Mouse (Mus musculus) heart, adult 11 months (tissue): ENCODE measurements at regions not wholly inside any gene's neighbourhood (a gene's known extent, or its start where the extent isn't known, plus 50 kb on each side); places are given as distances from the start of the nearest gene placed in this dataset.

Experiments used
- DNase-seq: peaks from one replicate; pipeline ENCODE4 v3.0.0; 2022

DNA sequence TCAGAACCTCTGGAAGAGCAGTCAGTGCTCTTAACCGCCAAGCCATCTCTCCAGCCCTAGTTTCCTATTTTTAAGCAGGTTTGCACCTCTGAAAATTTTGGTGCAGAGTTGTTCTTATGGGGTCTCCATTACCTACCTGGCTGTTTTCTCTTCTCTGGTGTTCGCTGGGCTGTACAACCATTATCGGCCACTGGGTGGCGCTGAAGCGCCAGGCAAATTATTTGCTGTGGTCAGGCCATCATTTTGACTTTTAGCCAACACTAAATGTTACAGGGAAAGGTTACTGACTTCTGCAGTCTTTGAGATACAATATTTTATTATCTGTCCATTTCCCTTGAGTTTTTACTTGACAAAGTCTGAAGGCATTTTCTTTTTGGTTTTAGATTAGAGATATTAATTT, 74.8 kb upstream of the Fam241a start:
- DNase-seq, result peak; percentile 84

DNA sequence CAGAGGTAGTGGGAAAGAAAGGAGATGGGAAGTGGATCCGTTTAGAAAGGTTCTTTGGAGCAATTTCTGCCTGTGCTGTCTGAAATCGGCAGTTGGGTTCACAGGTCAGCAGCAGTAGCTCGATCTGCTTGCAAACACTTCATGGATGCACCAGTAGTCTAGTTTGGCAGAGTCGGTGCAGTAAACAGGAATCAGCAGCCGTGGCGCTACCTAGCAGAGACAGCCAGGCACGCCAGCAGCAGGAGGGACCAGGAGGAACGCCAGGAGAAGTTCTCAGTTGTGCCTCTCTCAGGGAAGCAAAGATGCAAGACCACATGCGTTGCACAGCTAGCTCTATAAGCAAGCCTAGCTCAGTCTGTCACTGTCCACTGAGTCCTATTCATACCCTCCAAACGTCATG, 71.0 kb upstream of the Fam241a start:
- peak; percentile 62 for DNase-seq

DNA sequence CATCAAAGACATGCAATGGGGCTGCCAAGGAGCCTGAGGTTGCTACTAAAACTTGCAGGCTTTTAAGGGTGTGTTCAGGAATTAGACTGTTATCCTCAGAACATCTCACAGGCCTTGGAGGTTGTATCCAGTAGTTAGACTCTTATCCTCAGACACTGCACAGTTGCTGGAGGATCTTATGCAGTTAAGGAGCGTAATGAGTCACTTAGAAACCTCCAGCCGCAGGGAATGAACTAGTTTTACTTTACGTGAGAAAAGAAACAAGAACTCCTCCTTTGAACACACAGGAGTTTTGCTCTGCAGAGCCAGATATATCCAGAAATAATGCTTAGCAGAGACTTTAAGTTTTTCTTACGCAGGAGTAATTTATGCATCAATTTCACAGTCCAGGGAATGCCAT, 70.1 kb upstream of the Fam241a start:
- DNase-seq, result peak; percentile 65

DNA sequence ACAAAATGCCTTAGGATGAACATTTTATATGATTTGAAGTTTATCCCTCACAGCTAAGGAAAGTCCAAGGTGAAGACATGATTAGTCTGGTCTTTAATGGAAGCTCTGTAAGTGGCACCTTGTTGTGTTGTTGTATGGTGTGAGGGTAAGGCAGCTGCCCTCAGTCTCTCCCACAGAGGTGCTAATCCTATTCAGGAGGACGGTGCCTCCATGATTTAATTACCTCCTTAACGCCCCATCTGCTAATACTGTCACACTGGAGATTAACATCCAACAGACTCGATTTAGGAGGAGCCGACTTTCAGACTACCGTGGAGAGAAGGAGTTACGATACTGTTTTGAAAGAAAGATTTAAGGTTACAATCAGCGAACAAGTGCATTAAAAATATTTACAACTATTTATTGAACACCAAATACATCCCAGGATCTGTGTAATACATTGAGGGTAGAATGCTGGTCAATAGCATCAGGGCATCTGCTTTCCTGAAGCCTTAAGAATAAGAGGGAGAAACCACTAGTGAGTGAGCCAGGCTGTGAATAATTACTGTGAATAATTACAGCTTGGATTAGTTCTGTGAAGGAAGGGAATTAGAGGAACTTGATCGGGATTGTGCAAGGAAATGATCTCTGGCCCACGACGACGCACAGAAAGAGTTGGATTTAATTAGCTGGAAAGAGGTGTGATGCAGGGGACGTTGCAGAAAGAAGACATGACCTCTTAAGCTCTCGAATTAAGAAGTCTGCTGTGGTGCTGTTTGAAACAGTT, 63.0 kb upstream of the Fam241a start:
- DNase-seq, result no peak

DNA sequence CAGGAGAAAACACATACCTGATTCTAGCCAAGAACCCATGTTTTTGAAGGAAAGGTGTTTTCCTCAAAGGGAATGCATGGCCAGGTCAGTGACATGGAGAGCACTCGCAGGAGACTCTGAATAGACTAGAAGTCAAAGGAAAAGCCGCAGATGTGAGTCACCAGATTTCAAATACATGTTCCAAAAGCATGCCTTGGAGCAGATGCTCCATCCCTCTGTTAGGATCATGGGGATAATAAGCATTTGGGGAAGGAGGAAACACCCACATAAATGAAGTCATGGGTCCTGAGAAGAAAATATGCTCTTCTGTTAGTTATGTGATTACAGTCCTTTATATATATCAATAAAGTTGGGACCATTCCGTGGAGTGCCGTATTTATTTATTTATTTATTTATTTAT, 58.7 kb upstream of the Fam241a start:
- DNase-seq, result no peak

DNA sequence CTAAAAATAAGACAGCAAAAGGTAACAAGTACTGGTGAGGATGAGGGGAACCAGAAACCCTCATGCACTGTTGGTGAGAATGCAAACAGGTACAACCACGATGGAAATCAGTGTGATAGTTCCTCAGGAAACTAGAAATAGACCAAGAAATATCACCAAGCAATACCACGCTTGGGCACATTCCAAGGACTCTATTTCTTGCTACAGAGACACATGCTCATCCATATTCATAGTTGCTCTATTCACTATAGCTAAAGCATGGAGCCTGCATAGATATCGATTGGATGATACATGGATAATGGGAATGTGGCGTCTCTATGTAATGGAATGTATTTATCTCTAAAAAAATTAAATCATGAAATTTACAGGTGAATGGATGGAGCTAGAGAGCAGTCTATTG, 57.5 kb upstream of the Fam241a start:
- no peak for DNase-seq

DNA sequence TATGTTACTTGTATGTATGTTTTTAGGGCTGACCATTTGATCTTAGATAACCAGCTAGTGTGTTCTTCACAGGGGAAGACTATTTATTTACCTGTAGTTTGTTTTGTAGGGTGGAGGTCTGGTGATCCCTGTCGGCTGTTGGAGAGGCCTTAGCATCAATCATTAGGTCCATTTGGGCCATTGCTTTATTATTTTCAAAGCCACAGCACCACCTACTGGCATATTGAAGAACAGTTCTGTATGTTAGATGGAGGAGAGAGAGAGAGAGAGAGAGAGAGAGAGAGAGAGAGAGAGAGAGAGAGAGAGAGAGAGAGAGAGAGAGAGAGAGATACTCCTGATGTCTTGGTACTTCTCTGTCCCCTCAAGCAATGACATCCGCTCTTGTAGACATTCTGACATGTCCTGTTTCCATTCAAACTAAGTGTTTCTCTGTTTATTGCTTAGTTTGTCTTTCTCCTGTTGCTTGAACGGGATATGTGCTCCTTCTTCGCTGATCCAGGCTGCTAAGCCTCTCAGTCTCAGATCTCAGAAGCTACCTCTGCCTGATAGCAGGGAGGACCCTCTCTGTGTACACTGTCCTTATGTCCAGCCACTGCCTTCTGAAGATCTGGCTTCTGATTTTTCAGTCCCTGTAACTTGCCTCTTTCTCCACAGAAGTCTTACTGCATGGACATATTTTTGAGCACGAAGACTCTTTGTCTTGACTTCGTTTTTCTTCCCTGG, 52.9 kb upstream of the Fam241a start:
- no peak for DNase-seq

DNA sequence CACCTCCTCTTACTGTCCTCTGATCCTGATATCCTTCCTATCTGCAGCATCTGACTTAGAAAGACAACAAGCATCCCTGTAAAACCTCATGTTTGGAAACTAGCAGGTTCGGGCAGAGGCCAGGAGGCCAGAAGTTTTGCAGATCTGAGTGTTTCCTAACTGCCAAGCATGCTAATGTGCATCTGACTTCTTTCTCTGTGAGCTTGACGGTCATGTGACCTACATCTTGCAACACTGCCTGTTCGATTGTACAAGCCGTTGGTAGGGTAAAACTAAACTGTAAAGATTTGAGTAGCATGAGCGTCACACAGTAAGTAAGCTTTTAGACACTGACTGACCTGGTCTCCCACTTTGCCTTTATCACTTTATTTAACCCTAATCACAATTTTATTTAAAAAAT, 52.2 kb upstream of the Fam241a start:
- no peak for DNase-seq
